Mouse (Mus musculus) heart, postnatal 25 days (tissue): ENCODE results near the gene Olfr62. TPM values are rescaled to one million over a fixed set of nuclear protein-coding genes. Genes with fewer than 3 reads are reported as not detected.
A peak's percentile ranks its signal among the peaks of the same experiment; 100 is the strongest.

Experiments
- DNase-seq: peaks from one replicate; pipeline ENCODE4 v3.0.0; 2022; ENCODE audit warnings: low spot score
- intact Hi-C: fragments of 180-260 bp; cut with DNase I; formaldehyde crosslinking; loops from one replicate; pipeline ENCODE4 v1.15.1; 2025
- total RNA-seq, 2 experiments: library from RNA; stranded (reverse); gene quantifications; 2 replicates each; pipeline ENCODE4 v1.2.3; 2021

The Olfr62 gene
- not detected for total RNA-seq

DNA sequence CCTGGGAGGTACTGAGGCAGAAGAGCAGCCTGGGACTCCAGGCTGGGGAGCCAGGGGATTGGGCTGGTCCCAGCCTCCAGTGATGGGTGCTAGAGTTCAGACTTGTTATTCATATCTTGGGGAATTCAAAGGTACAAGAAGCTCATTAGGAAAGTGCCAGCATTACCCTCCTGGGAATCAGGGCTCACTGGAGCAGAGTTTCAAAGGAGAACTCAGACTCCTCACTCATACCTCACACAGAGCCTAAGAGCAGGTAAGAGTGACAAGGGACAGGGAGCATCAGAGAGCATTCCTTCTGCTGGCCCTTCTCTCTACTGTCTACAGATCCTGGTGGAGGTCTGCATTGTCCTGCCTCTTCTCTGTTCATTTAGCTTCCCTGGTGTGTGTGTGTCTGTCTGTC, at the start of gene Olfr62:
TSS of gene Olfr62 (plus strand) at position 301 of the 400 bp plus-strand sequence.
- no peak for DNase-seq
- intact Hi-C loops: no loop called here

DNA sequence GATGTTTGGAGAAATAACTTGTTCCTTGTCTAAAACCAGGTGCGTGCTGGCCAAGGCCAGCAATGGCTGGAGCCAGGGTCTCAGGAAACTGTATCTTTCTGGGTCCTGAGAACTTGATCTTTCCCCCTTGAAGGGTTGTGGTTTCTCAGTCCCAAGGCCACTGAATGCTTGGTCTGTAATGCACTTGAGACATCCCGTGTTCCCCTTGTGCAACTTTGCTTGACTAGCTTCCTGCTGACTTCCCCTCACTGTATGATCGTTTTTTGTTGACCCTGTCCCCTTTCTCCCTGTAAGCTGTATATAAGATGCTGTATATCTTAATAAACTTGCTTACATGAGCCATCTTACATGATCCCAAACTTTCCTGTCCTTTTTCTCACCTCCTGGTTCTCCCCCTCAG, 48.9 kb upstream of the Olfr62 start:
- no peak for DNase-seq
- intact Hi-C loops: no loop called here

DNA sequence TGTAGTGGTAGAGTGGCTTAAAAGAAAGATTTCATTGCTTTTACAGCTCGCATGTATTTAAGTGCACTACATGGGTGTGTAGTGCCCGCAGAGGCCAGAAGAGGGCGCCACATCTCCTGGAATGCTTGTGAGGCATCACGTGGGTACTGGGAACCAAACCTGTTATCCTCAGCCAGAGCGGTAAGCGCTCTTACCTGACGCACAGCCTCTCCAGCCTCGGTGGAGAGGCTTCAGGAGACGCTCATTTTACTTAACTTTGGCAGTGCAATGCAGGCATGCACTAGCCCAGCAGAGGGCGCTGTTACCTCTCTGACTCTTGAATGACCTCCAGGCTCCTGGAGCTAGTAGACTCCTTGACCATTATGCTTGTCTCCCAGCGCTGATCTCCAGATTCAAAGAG, 46.1 kb upstream of the Olfr62 start:
- DNase-seq: no peak
- intact Hi-C loops: no loop called here

DNA sequence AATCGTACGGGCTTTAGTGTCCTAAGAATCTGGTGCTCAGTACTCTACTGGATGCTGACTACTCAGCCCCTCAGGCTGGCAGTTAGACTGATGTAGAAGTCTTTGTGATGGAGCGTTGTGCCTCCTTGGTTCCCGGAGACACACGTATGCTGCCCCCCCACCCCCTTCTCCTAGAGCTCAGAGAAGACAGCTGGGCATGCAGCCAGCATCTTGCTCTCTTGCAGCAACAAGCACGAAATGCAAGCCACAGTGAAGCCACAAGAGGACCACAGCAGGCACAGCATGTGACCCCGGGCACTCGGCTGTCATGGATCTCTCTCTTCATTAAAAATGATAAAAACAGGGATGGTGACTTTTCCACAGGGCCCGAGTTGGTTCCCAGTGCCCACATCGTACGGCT, 43.3 kb upstream of the Olfr62 start:
- DNase-seq: no peak
- intact Hi-C loops: no loop called here

DNA sequence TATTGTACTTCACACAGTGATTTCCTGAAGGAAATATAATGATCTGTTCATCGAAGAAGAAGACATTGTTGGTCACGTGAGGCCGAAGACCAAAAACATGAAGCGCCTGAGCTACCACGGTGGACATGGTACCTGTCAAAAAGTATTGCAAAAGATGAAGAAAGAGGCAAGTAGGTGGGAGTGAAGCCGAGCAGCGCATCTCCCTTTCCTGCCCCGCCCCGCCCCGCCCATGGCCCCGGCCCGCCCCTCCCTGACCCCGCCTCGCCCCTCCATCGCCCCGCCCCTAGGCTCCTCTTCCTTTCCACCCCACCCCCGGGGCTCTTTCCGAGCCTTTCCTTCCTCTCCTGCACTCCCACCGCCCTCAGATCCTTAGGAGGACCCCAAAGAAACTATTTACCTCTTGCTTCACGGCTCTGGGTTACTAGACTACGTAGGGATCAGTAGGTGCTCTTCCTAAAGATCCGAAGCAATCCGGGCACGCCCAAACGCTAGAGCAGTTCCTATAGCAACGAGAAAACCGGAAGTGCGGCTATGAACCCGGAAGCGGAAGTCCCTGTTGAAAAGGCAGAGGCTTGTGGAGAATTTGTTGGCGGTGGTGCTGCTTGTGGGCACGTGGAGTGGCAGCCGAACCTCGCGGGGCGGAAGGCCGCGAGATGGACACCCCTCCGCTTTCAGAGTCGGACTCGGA, 38.3 kb upstream of the Olfr62 start, which contains the start of the genes Cfap57 and Ebna1bp2:
TSS of gene Cfap57 (minus strand) at position 499 of the 688 bp plus-strand sequence.
TSS of gene Ebna1bp2 (plus strand) at position 521 of the 688 bp plus-strand sequence.
- intact Hi-C loops: loop anchor here (5.0 kb wide), 1 partner anchor 188 kb away; no protein-coding TSS in a partner anchor

DNA sequence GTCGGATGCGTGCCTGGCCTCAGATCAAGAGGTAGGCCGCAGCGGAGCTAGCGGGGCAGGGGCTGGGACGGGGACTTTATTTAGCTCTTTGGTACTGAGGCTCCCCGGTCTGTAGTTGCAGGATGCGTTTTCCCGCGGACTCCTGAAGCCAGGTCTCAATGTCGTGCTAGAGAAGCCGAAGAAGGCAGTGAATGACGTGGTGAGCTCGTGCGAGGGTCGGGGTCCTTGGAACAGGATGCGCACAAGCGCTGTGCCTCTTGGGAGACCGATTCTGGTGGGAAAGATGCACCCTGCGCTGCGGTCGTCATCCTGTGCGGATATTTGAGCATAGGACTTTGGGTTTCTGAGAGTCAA, 37.8 kb upstream of the Olfr62 start:
- no peak for DNase-seq
- intact Hi-C loops: loop anchor here (5.0 kb wide), 1 partner anchor 189 kb away; no protein-coding TSS in a partner anchor

More for the DNA sequence above, 38.3 kb upstream of the Olfr62 start, which contains the start of the genes Cfap57 and Ebna1bp2:
- peak; percentile 81 for DNase-seq

DNA sequence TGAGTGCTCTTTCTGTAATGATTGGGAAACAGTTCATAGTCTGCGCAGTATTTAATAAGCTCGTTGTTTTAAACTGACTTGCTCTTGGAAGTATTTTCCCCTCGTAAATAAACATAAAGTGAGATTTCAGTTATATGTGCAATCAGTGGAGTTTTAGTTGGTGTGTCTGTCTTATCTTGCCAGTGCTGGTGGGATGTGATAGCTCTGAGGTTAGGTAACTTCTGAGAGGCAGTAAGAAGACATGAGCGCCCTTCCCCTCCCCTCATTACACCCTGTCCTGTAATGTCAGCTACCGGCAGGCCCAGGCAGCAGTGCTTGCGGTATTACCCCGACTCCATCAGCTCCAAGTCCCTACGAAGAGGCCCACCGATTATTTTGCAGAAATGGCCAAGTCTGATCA, 37.0 kb upstream of the Olfr62 start:
- DNase-seq: no peak
- intact Hi-C loops: loop anchor here (5.0 kb wide), 1 partner anchor 189 kb away; no protein-coding TSS in a partner anchor

DNA sequence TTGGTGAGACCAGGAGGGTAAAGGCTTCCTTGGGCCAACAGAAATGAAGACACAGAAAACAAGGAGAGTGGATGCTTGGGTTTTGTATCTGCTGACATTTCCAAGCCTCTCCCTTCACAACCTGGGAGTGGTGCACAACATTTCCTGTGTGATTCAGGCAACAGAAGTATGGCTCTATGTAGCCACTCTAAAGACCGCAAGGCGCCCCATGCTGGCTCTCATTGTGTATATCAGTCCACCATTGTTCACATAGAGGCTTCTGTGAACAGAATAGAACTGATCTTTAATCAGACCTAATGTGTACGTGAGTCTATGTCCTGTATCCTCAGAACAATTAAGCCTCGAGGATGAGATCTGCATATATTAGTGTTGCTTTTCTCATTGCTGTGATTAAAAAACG, 28.5 kb upstream of the Olfr62 start:
- intact Hi-C loops: no loop called here
- no peak for DNase-seq

DNA sequence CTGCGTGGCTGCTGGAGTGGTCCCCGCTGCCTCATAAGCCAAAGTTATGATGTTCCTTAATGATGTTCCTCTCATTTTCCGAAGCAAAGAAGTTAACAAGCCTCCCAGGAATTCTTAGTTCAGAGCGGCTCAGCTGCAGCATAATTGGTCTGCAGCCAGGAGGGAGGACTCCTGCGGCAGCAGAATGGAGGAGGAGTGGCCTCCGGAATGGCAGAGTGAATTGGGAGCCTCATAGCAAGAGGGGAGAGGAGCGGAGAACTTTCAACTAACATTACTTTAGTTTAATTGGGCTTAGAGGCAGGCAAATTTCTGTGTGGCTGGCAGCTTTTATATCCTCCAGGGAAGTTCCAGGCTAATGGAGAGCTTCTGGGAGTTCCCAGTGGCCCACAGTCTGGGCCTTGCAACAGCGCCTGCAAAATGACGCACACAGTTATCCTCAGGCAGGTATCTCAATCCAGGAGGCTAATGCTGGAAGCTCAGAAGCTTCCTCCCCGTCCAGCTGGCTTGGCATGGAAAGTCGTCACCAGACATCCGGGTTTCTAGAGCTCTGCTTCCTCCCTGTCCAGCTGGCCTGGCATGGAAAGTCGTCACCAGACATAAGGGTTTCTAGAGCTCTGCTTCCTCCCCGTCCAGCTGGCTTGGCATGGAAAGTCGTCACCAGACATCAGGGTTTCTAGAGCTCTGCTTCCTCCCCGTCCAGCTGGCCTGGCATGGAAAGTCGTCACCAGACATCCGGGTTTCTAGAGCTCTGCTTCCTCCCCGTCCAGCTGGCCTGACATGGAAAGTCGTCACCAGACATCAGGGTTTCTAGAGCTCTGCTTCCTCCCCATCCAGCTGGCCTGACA, 16.2 kb upstream of the Olfr62 start:
- no peak for DNase-seq
- intact Hi-C loops: no loop called here

DNA sequence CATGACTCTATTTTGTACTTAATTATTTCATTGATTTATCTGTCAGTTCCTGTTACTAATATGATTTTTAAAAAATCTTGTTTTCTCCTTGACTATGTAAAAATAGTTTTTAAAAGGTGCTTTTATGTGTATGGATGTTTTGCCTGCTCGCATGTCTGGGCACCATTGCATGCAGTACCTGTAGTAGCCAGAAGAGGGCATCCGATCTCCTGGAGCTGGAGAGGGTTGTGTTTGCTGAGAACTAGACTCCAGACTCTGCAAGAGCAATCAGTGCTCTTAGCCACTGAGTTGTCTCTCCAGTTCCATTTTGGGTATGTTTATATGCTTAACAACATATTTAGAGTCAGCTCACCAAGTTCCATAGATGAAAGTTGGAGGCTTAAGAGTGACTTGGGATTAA, 13.5 kb upstream of the Olfr62 start:
- intact Hi-C loops: loop anchor here (2.0 kb wide), 1 partner anchor 344 kb away; no protein-coding TSS in a partner anchor
- no peak for DNase-seq

DNA sequence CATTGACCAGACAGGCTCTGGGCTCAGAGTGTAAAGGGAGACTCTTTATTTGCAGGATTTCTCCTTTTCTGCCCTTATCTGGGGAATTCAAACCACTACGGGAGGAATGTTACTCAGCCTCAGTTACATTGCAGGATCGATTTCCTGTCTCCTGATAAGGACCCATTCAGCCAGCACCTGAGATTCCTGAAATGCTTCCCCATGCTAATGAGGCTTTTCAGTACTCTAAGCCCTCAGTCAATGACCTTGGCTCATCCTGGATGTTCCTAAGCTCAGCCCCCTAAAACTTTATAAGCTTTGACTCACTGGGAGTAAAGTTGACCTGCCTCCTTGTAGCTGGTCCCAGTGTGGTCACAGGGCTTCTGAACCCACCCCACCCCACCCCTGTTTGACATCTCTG, 28.3 kb downstream of the Olfr62 start:
- intact Hi-C loops: no loop called here
- DNase-seq: no peak

DNA sequence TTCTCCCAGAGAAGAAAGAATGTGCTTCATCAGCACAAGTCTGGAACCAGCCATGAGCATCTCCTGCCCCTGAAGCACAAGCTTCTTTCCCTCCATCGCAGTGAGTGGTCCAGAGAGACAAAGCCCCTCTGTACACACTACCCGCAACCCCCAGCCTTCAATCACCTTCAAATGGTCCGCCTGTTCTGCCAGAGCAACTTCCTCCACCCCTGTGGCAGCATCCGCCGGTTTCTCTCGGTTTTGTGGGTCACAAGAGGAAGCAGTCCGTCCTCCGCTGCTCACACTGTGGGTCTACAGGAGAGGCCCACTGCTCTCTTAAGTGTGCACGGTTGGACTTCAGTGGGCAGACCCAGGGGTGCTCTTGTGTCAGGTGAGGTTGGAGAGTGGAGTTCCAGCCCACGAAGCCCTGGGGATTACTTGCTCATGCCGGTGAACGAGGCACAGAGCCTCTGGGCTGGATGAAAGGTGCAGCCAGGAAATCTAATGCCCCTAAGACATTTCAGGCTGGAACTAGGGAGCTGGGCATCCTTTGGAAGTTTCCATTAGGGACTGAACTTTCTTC, 33.7 kb downstream of the Olfr62 start, which contains the start of gene Olfr1342:
TSS of gene Olfr1342 (minus strand) at position 345 of the 562 bp plus-strand sequence.
- no peak for DNase-seq
- intact Hi-C loops: no loop called here

DNA sequence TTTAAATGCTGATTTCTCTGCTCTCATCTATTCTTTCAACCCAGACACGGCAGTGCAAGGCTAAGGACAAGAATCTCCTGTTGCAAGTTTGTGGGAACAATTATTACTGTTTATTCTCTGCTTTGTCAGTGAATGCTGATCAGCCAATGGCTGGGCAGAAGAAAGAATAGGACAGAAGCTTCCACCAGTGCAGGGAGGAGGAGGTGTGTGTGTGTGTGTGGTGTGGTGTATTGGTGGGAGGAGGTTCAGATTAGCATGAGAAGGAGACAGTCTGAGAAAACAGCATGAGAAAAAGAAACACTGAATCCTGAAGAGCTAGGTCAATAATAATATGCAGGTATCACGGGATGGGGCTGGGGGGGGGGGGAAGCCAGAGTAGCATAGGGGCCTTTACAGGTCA, 35.1 kb downstream of the Olfr62 start:
- DNase-seq: no peak
- intact Hi-C loops: no loop called here

DNA sequence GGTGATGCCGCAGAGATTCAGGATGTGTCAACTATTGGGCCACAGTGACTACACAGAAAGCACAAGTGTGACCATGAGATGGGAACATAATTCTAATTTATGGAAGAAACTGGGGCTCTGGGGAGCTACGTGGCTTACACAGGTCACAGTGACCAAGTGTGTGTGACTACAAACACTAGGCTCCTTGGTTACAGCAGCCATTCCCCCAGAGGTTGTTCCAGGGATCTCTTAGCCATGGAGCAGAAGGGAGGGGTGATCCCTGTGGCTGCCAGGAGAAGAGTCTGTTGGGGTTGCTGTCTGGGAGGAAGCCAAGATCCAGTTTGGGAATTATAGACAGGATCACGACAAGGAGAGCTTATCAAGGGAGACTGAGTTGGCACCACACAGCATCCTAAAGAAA, 44.5 kb downstream of the Olfr62 start, which contains the start of gene Olfr1341:
TSS of gene Olfr1341 (plus strand) at position 301 of the 400 bp plus-strand sequence.
- intact Hi-C loops: no loop called here
- no peak for DNase-seq

DNA sequence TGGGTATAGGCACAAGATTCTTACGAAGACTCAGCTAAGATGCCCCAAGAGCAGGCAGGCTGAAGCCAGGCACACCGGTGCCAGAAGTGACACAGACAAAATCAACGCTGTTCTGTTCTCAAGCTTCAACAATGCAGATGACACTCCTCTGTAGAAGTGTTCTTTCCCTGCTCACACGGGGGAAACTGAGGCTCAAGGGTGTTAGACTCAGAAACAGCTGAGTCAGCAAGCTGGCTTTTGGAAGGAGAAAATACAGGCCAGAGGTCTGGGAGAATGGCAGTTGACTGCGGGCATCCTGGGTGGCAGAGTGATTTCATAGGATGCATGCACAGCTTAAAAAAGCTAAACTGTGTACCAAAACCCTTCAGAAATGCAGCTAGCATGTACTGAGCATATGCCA, 49.3 kb downstream of the Olfr62 start:
- intact Hi-C loops: no loop called here
- DNase-seq: no peak

DNA sequence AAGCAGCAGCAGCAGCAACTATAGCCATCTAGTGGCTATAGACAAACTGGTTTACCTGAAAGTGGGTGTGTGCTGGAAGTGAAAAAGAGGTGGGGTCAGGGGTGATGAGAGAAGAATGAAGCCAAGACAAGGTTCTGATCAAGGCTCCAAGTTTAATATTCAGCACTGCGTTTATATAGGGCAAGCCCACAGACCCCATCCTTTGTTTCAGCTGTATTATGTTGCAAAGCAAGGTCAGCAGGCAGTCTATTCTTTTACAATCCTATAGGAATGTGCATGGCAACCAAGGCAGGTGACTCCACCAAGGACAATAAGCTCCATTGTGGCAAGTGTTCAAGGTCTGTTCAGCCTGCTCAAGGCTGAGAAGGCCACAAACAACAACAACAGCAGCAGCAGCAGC, 52.9 kb downstream of the Olfr62 start:
- intact Hi-C loops: no loop called here
- DNase-seq: no peak

Other genes starting within 250 kb of the Olfr62 start
- 10 to 100 TPM; 11.3 to 13.1 TPM for gene Szt2, start 249.7 kb upstream of the Olfr62 start, total RNA-seq
- 10 to 100 TPM; 35.7 to 47.1 TPM for gene Med8, start 249.6 kb upstream of the Olfr62 start, total RNA-seq
- gene Elovl1, start 230.9 kb upstream of the Olfr62 start, total RNA-seq: 10 to 100 TPM; 17.8 to 19.4 TPM
- 1 to 10 TPM; 1.5 to 2.3 TPM for gene Cdc20, start 221.6 kb upstream of the Olfr62 start, total RNA-seq
- gene Mpl, start 201.4 kb upstream of the Olfr62 start, total RNA-seq: under 1 TPM; 0.21 to 0.42 TPM
- gene Tie1, start 168.9 kb upstream of the Olfr62 start, total RNA-seq: 10 to 100 TPM; 64.0 to 75.8 TPM
- not detected for gene 2610528J11Rik, start 132.0 kb upstream of the Olfr62 start, total RNA-seq
- under 1 TPM in 1 of 2 experiments, not detected in 1; 0.17 TPM for gene Tmem125, start 114.9 kb upstream of the Olfr62 start, total RNA-seq
- gene Cfap57, start 38.2 kb upstream of the Olfr62 start, total RNA-seq: under 1 TPM in 1 of 2 experiments, not detected in 1; 0.05 TPM
- gene Ebna1bp2, start 38.2 kb upstream of the Olfr62 start, total RNA-seq: 10 to 100 TPM; 36.6 to 38.2 TPM
- gene Olfr1342, start 33.8 kb downstream of the Olfr62 start, total RNA-seq: not detected
- gene Olfr1341, start 44.6 kb downstream of the Olfr62 start, total RNA-seq: not detected
- not detected for gene Olfr1340, start 61.2 kb downstream of the Olfr62 start, total RNA-seq
- gene Olfr1339, start 73.2 kb downstream of the Olfr62 start, total RNA-seq: not detected
- not detected for gene Olfr1338, start 99.8 kb downstream of the Olfr62 start, total RNA-seq
- not detected for gene Olfr1337, start 123.6 kb downstream of the Olfr62 start, total RNA-seq
- gene Olfr1335, start 151.0 kb downstream of the Olfr62 start, total RNA-seq: not detected
- not detected for gene Olfr1333, start 177.3 kb downstream of the Olfr62 start, total RNA-seq
- not detected for gene Olfr1331, start 205.7 kb downstream of the Olfr62 start, total RNA-seq
- gene Olfr1330, start 229.6 kb downstream of the Olfr62 start, total RNA-seq: not detected